Mouse (Mus musculus): ENCODE results near the gene Lifr. TPM values are rescaled to one million over a fixed set of nuclear protein-coding genes. Genes with fewer than 3 reads are reported as not detected.

The Lifr gene
- polyA plus RNA-seq, 1 experiment = 14.8 TPM

DNA sequence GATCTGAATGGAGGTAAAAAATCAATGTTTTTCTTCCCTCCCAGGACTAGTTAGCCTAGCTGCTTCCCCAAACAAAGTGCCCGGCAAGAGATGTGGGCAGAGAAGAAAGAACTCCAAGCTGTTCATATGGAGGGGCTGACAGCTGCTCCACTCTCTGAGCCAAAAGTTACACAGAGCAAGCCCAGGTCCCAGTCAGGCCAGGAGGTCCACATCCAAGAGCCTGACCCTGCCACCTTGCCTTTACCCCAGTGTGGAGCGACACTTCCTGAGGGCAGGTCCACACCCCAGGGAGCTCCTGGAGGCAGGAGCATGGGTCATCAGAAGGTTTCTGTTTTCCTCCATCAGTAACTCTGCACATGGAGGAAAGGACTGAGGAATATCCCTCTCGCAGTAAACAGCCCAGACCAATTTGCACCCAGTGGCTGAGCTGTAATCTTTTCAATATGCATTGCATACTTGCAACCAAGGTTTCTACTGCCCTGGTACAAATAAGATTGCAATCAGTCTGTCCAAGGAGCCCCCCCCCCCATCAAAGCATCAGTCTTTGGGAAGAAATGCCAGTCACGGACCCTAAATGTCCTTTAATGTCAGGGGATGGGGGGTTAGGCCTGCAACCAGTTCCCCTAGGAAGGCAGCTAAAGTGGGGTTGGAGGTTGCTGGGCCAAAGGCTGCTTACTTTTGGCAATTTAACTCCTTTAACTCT is 28.3 kb upstream of the Lifr start:
- Histone ChIP-seq H3ac (ENCODE audit: control insufficient read depth, insufficient read length) (no peak overlapping the region), H3K27me3 (ENCODE audit: control insufficient read depth, insufficient read depth, insufficient read length) (no peaks in the 10 kb centered on the region), H3K79me2 (ENCODE audit: control insufficient read depth, insufficient read depth) (no peaks in the 10 kb centered on the region), H3K36me3 (ENCODE audit: control insufficient read depth, insufficient read depth) (no peaks in the 10 kb centered on the region), H3K4me3 (no peak overlapping the region), H3K4me2 (ENCODE audit: low read depth) (no peak overlapping the region)
- no peak for TF ChIP-seq MAX (IDR thresholded peaks at IDR 0.05; ENCODE audit: low read depth)
- TF ChIP-seq POLR2AphosphoS2 (IDR thresholded peaks at IDR 0.05; ENCODE audit: insufficient read length, low read depth) = no peak

DNA sequence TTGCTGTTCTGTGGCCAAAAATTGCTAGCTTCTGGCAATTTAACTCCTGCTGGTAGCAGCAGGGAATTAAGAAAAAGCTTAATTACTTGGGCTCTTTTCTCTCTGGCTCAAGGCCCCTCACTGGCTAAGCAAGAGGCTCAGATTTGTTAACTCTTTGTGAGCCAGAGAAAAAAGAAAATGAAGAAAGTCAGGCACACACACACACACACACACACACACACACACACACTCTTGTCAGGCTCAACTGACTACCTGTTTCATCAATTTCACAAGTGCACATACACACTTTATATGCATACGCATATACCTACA is 27.8 kb upstream of the Lifr start:
- no peaks in the 10 kb centered on the region for H3K27me3 ChIP-seq (ENCODE audit: control insufficient read depth, insufficient read depth, insufficient read length)
- no peaks in the 10 kb centered on the region for H3K79me2 ChIP-seq (ENCODE audit: control insufficient read depth, insufficient read depth)
- no peak overlapping the region for H3K4me3 ChIP-seq
- H3K4me2 ChIP-seq (ENCODE audit: low read depth) = no peak overlapping the region
- no peak overlapping the region for H3ac ChIP-seq (ENCODE audit: control insufficient read depth, insufficient read length)
- no peaks in the 10 kb centered on the region for H3K36me3 ChIP-seq (ENCODE audit: control insufficient read depth, insufficient read depth)
- TF ChIP-seq TCF3 (IDR thresholded peaks at IDR 0.05; ENCODE audit: insufficient read length, low read depth) (no peak), POLR2A (IDR thresholded peaks at IDR 0.05; ENCODE audit: insufficient read length, low read depth) (no peak), MYOG (IDR thresholded peaks at IDR 0.05; ENCODE audit: control insufficient read depth in 1 of 3, insufficient read depth in 1 of 3, insufficient read length in 2 of 3, low read depth in 2 of 3) (no peak), POLR2AphosphoS2 (IDR thresholded peaks at IDR 0.05; ENCODE audit: insufficient read length, low read depth) (no peak), MYOD1 (IDR thresholded peaks at IDR 0.05; ENCODE audit: control insufficient read depth in 1 of 3, insufficient read length in 2 of 3, low read depth in 2 of 3) (no peak), USF1 (IDR thresholded peaks at IDR 0.05; ENCODE audit: low read depth) (no peak), REST (IDR thresholded peaks at IDR 0.05; ENCODE audit: insufficient read depth, insufficient read length) (no peak), E2F4 (IDR thresholded peaks at IDR 0.05; ENCODE audit: insufficient read depth) (no peak), MAX (IDR thresholded peaks at IDR 0.05; ENCODE audit: low read depth) (no peak), TCF12 (IDR thresholded peaks at IDR 0.05; ENCODE audit: insufficient read depth, poor library complexity, severe bottlenecking) (no peak), CEBPB (IDR thresholded peaks at IDR 0.05; ENCODE audit: insufficient read depth, poor library complexity, severe bottlenecking) (no peak), SRF (IDR thresholded peaks at IDR 0.05; ENCODE audit: control insufficient read depth, insufficient read length, low read depth) (no peak)

DNA sequence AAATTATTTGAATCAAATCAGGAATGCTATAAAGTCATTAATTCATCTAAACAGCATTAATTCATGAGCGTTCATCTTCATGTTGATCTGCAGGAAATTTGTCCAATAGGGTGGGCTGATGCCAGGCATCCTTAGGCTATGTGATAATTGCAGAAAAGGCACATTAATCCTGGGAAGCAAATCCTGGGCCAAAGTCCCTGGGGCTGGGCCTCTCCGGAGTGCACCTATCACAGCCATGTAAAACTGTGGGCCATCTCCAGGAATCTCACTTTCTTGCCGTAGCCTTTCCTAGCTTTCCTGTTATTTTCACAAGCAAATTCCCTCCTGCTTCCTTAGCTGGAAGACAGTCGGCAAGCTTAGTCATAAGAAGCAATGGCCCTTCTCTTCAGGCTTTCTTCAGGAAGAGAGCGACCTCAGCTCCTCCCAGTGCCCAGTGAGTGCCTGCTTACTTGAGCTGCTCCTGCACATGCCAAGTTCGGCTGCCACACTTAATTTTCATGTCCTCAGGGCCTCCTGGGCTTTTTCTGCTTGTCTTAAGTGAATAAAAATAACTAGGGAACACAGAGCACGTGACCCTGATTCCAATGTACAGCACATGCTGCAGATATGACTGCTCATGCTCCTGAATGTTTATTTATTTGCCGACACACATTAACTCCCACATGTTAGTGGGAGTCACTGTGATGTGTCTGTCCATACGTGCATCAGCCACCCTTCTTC is 26.7 kb upstream of the Lifr start:
- TF ChIP-seq USF1 (IDR thresholded peaks at IDR 0.05; ENCODE audit: low read depth) (peak; percentile 56), POLR2AphosphoS2 (IDR thresholded peaks at IDR 0.05; ENCODE audit: insufficient read length, low read depth) (no peak)
- no peak overlapping the region for H3ac ChIP-seq (ENCODE audit: control insufficient read depth, insufficient read length)
- H3K4me2 ChIP-seq (ENCODE audit: low read depth) = no peak overlapping the region
- no peaks in the 10 kb centered on the region for H3K79me2 ChIP-seq (ENCODE audit: control insufficient read depth, insufficient read depth)
- no peaks in the 10 kb centered on the region for H3K27me3 ChIP-seq (ENCODE audit: control insufficient read depth, insufficient read depth, insufficient read length)
- no peaks in the 10 kb centered on the region for H3K36me3 ChIP-seq (ENCODE audit: control insufficient read depth, insufficient read depth)
- no peak overlapping the region for H3K4me3 ChIP-seq

DNA sequence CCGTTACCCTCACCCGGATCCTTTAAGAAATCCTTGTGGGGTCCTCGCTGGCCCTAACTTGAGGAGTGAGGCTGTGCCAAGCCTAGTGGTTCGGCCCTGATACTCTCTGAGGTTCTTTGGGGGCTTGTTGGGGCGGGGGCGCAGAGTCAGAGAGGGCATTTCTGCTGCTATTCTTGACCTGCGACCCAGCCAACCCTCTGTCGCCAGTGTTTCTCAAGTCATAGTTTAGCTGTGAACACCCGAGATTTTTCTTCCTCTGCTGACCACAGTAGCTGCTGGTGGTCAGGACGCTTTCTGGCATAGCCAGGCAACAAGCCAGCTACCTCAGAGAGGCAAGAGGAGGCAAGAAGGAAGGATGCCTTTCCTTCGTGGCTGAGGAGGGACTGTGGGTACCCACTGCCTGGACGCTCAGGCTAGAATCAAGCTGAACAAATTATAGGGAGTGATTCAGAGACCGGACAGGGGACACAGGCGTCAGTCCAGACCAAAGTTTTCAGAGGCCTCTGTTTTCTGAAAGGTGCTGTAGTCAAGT is 25.4 kb upstream of the Lifr start:
- Histone ChIP-seq H3K4me2 (ENCODE audit: low read depth) (peak overlapping the region; percentile 7), H3ac (ENCODE audit: control insufficient read depth, insufficient read length) (no peak overlapping the region), H3K79me2 (ENCODE audit: control insufficient read depth, insufficient read depth) (no peaks in the 10 kb centered on the region), H3K36me3 (ENCODE audit: control insufficient read depth, insufficient read depth) (no peaks in the 10 kb centered on the region), H3K27me3 (ENCODE audit: control insufficient read depth, insufficient read depth, insufficient read length) (no peaks in the 10 kb centered on the region), H3K4me3 (no peak overlapping the region)
- no peak for TF ChIP-seq POLR2AphosphoS2 (IDR thresholded peaks at IDR 0.05; ENCODE audit: insufficient read length, low read depth)
- no peak for TF ChIP-seq USF1 (IDR thresholded peaks at IDR 0.05; ENCODE audit: low read depth)
- TF ChIP-seq E2F4 (IDR thresholded peaks at IDR 0.05; ENCODE audit: insufficient read depth) = no peak
- TF ChIP-seq MYOD1 (IDR thresholded peaks at IDR 0.05; ENCODE audit: control insufficient read depth in 1 of 3, insufficient read length in 2 of 3, low read depth in 2 of 3) = no peak
- TF ChIP-seq MAX (IDR thresholded peaks at IDR 0.05; ENCODE audit: low read depth) = no peak
- no peak for TF ChIP-seq CEBPB (IDR thresholded peaks at IDR 0.05; ENCODE audit: insufficient read depth, poor library complexity, severe bottlenecking)
- no peak for TF ChIP-seq POLR2A (IDR thresholded peaks at IDR 0.05; ENCODE audit: insufficient read length, low read depth)
- TF ChIP-seq TCF3 (IDR thresholded peaks at IDR 0.05; ENCODE audit: insufficient read length, low read depth) = no peak
- TF ChIP-seq TCF12 (IDR thresholded peaks at IDR 0.05; ENCODE audit: insufficient read depth, poor library complexity, severe bottlenecking) = no peak

DNA sequence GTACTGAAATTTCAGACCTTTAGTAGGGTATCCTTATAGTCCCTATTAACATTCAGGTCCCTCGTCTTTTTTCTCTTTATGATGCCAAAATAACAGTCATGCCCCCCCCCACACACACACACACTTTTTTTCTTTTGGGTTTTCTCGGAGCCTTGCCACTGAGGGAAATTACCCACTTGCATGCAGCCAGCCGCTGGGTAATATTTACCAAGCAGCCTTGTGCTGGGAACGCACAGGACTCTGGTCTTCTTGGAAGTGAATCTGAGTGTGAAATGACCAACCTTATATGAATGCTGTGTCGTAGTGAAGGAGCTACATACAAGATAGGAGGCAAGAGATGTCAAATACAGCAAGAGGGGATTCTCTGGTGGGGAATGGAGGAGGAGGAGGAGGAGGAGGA is 24.8 kb upstream of the Lifr start:
- H3K4me3 ChIP-seq = no peak overlapping the region
- TF ChIP-seq POLR2A (IDR thresholded peaks at IDR 0.05; ENCODE audit: insufficient read length, low read depth) (no peak), POLR2AphosphoS2 (IDR thresholded peaks at IDR 0.05; ENCODE audit: insufficient read length, low read depth) (no peak), USF1 (IDR thresholded peaks at IDR 0.05; ENCODE audit: low read depth) (no peak), TCF3 (IDR thresholded peaks at IDR 0.05; ENCODE audit: insufficient read length, low read depth) (no peak), MYOG (IDR thresholded peaks at IDR 0.05; ENCODE audit: control insufficient read depth in 1 of 3, insufficient read depth in 1 of 3, insufficient read length in 2 of 3, low read depth in 2 of 3) (no peak), MAX (IDR thresholded peaks at IDR 0.05; ENCODE audit: low read depth) (no peak), MYOD1 (IDR thresholded peaks at IDR 0.05; ENCODE audit: control insufficient read depth in 1 of 3, insufficient read length in 2 of 3, low read depth in 2 of 3) (no peak), TCF12 (IDR thresholded peaks at IDR 0.05; ENCODE audit: insufficient read depth, poor library complexity, severe bottlenecking) (no peak), CEBPB (IDR thresholded peaks at IDR 0.05; ENCODE audit: insufficient read depth, poor library complexity, severe bottlenecking) (no peak)
- no peaks in the 10 kb centered on the region for H3K36me3 ChIP-seq (ENCODE audit: control insufficient read depth, insufficient read depth)
- no peak overlapping the region for H3ac ChIP-seq (ENCODE audit: control insufficient read depth, insufficient read length)
- no peak overlapping the region for H3K4me2 ChIP-seq (ENCODE audit: low read depth)
- no peaks in the 10 kb centered on the region for H3K79me2 ChIP-seq (ENCODE audit: control insufficient read depth, insufficient read depth)
- no peaks in the 10 kb centered on the region for H3K27me3 ChIP-seq (ENCODE audit: control insufficient read depth, insufficient read depth, insufficient read length)

Measured in myocyte (in vitro differentiated cells).